Mouse (Mus musculus) MN1 (cell line): ENCODE measurements at regions not wholly inside any gene's neighbourhood (a gene's known extent, or its start where the extent isn't known, plus 50 kb on each side); places are given as distances from the start of the nearest gene placed in this dataset.

Experiments used
- DNase-seq: peaks from one replicate; pipeline ENCODE4 v3.0.0-alpha.2; 2016; ENCODE audit warnings: low spot score

DNA sequence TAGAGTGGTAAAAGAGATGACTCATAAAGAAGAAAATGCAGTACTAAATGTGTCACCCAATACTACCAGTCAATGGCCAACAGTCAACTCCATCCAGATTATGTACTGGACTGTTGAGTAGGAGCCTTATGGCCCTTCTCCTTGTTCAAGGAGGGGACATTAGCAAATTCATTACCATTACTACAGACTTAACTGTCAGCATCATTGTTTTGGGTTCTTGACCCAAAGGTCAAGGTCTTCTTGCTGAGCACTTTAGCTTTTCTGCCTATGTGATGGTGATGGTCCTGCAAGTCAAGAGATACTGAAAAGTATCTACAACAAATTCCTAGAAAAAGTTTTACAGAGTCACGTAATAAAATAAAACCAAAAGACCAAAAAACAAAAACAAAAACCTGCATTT is 1251.4 kb downstream of the Gm37988 start:
- DNase-seq, result no peak

DNA sequence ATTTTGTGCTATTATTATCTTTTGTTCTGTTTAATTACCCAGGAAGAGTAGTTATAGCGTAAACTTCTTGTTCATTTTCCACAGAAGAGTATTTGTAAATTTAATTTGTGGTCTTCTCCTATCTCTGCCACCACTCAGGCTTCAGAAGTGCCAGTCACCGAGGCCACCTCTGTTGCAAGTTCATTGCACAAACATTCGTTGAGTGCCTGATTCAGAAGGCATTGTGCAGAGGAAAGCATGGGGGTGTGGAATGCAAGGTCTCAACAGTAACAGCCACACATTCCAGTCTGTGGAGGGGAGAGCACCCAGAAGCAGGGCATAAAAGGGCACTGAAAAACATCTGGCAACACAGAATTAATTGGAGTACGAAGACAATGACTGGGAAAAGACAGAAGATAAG is 1268.9 kb downstream of the Gm37988 start:
- peak; percentile 51 for DNase-seq

- no peak for DNase-seq
Observed at GRCm38 (mm10) chr1:6081876-6082275, 1274.2 kb downstream of the Gm37988 start.

GRCm38 (mm10) chr1:6094162-6094934 is 1286.7 kb downstream of the Gm37988 start:
- DNase-seq, result no peak

DNA sequence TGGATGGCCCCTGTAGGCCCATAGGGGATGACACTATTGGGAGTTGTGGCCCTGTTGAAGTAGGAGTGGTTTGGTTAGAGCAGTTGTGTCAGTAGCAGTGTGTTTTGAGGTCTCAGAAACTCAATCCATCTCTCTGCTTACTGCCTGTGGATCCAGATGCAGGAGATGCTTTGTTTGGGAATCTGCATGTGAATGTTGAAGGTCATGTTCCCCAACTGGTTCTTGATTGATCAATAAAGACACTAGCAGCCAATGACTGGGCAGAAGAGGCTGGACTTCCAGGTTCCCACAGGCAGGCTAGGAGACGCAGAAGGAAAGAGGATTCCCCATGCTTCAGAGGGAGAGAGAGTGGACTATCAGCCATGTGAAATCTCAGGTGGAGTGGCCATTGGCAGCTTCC is 1309.9 kb downstream of the Gm37988 start:
- no peak for DNase-seq

DNA sequence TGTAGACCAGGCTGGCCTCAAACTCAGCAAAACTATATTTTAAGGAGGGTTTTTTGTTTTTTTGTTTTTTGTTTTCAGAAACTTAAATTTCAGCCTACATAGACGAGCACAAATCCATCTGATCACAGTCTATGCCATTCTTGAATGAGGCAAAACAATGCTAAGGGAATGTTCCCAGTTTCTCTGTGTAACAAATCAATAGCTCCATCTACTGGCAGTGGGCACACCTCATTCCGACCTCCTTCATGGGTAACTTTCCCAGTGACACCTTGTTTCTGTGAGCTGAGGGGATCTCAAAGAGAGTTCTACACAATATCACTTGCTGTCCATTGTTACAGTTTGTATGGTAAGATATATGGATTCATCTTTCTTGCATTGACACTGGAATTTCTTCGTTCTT is 1327.4 kb downstream of the Gm37988 start:
- peak; percentile 52 for DNase-seq

- no peak for DNase-seq
Observed at GRCm38 (mm10) chr1:6140245-6140644, 1332.6 kb downstream of the Gm37988 start.

DNA sequence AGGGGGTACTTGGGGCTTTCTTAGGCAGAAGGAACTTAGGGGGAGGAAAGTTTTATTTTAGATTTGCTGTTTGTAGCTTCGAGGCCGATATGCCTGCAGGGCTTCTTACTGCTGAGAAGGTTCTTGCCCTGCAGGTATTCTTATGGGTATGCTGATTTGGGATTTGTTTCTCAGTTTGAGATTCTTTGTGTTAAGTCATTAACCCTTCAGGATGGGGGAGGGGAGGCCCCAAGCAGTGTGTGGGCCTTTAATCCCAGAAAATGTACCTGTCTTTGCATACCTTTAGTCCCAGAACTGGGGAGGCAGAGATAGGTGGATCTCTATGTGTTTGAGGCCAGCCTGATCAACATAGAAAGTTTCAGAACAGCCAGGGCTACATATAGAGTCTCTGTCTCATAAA is 1335.1 kb downstream of the Gm37988 start:
- no peak for DNase-seq

GRCm38 (mm10) chr1:6143891-6144290 is 1336.2 kb downstream of the Gm37988 start:
- no peak for DNase-seq

GRCm38 (mm10) chr1:6152436-6152835 is 1344.7 kb downstream of the Gm37988 start:
- no peak for DNase-seq
